Mouse (Mus musculus): ENCODE results near the gene H2al1d. TPM values are rescaled to one million over a fixed set of nuclear protein-coding genes. Genes with fewer than 3 reads are reported as not detected.
"Not testable (repeated sequence)": the region's sequence is repeated elsewhere in the genome, so short reads cannot be mapped to it uniquely, and the experiment has no call there.

Gene H2al1d
- polyA plus RNA-seq, 1 experiment from 2014 or later = not detected

DNA sequence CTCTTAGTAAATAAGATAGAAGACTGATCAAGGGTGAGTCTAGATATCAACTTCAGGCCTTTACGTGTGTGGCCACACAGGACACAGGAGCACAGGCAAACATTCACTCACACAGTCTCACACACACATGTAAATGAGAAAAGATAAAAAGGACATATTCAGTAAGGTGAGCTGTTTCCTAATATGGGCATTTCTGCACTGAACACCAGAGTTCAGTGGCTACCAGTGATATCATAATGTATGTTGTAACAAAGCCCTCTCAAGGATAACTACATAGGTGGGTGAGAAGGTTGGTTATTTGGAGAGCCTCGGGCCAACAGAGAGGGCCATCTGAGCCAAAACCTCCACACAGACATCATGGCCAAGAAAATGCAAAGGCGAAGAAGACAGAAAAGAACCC lies 3.0 kb downstream of the H2al1d start, which contains the start of gene H2al1e:
H2al1e (plus strand) TSS at position 301 of the 400 bp plus-strand sequence.
- not testable (repeated sequence) for H3K27ac ChIP-seq (replicated peaks); H3K4me3 ChIP-seq (replicated peaks); ATAC-seq (ENCODE audit: low FRiP score); H3K9me3 ChIP-seq (replicated peaks); H3K4me1 ChIP-seq; H3K36me3 ChIP-seq; H3K27me3 ChIP-seq (replicated peaks); H3K9ac ChIP-seq (replicated peaks); H3K4me2 ChIP-seq
- no CpG with 5 or more reads among the region's 3 CpGs for WGBS

DNA sequence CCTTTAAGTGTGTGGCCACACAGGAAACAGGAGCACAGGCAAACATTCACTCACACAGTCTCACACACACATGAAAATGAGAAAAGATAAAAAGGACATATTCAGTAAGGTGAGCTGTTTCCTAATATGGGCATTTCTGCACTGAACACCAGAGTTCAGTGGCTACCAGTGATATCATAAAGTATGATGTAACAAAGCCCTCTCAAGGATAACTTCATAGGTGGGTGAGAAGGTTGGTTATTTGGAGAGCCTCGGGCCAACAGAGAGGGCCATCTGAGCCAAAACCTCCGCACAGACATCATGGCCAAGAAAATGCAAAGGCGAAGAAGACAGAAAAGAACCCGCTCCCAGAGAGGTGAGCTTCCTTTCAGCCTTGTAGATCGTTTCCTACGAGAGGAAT lies 6.2 kb downstream of the H2al1d start, which contains the start of gene H2al1f:
H2al1f (plus strand) TSS at position 301 of the 400 bp plus-strand sequence.
- H3K27me3 ChIP-seq (replicated peaks); H3K36me3 ChIP-seq; H3K9me3 ChIP-seq (replicated peaks); ATAC-seq (ENCODE audit: low FRiP score); H3K4me2 ChIP-seq; H3K9ac ChIP-seq (replicated peaks); H3K4me3 ChIP-seq (replicated peaks); H3K27ac ChIP-seq (replicated peaks); H3K4me1 ChIP-seq: not testable (repeated sequence)
- no CpG with 5 or more reads among the region's 6 CpGs for WGBS

DNA sequence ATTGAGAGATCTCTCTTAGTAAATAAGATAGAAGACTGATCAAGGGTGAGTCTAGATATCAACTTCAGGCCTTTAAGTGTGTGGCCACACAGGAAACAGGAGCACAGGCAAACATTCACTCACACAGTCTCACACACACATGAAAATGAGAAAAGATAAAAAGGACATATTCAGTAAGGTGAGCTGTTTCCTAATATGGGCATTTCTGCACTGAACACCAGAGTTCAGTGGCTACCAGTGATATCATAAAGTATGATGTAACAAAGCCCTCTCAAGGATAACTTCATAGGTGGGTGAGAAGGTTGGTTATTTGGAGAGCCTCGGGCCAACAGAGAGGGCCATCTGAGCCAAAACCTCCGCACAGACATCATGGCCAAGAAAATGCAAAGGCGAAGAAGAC lies 9.3 kb downstream of the H2al1d start, which contains the start of gene H2al1g:
H2al1g (plus strand) TSS at position 301 of the 400 bp plus-strand sequence.
- not testable (repeated sequence) for H3K4me2 ChIP-seq; H3K4me1 ChIP-seq; H3K36me3 ChIP-seq; H3K27me3 ChIP-seq (replicated peaks); H3K9ac ChIP-seq (replicated peaks); H3K27ac ChIP-seq (replicated peaks); H3K9me3 ChIP-seq (replicated peaks); ATAC-seq (ENCODE audit: low FRiP score); H3K4me3 ChIP-seq (replicated peaks)
- no CpG with 5 or more reads among the region's 3 CpGs for WGBS

DNA sequence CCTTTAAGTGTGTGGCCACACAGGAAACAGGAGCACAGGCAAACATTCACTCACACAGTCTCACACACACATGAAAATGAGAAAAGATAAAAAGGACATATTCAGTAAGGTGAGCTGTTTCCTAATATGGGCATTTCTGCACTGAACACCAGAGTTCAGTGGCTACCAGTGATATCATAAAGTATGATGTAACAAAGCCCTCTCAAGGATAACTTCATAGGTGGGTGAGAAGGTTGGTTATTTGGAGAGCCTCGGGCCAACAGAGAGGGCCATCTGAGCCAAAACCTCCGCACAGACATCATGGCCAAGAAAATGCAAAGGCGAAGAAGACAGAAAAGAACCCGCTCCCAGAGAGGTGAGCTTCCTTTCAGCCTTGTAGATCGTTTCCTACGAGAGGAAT lies 12.6 kb downstream of the H2al1d start, which contains the start of gene H2al1h:
H2al1h (plus strand) TSS at position 301 of the 400 bp plus-strand sequence.
- ATAC-seq (ENCODE audit: low FRiP score); H3K27ac ChIP-seq (replicated peaks); H3K4me1 ChIP-seq; H3K27me3 ChIP-seq (replicated peaks); H3K9me3 ChIP-seq (replicated peaks); H3K4me2 ChIP-seq; H3K9ac ChIP-seq (replicated peaks); H3K36me3 ChIP-seq; H3K4me3 ChIP-seq (replicated peaks): not testable (repeated sequence)
- no CpG with 5 or more reads among the region's 6 CpGs for WGBS

DNA sequence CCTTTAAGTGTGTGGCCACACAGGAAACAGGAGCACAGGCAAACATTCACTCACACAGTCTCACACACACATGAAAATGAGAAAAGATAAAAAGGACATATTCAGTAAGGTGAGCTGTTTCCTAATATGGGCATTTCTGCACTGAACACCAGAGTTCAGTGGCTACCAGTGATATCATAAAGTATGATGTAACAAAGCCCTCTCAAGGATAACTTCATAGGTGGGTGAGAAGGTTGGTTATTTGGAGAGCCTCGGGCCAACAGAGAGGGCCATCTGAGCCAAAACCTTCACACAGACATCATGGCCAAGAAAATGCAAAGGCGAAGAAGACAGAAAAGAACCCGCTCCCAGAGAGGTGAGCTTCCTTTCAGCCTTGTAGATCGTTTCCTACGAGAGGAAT lies 15.7 kb downstream of the H2al1d start, which contains the start of gene H2al1i:
H2al1i (plus strand) TSS at position 301 of the 400 bp plus-strand sequence.
- H3K36me3 ChIP-seq; H3K4me3 ChIP-seq (replicated peaks); H3K27ac ChIP-seq (replicated peaks); ATAC-seq (ENCODE audit: low FRiP score); H3K9ac ChIP-seq (replicated peaks); H3K27me3 ChIP-seq (replicated peaks); H3K4me1 ChIP-seq; H3K9me3 ChIP-seq (replicated peaks); H3K4me2 ChIP-seq: not testable (repeated sequence)
- WGBS = 86% methylated on average over 2 of the region's 5 CpGs

DNA sequence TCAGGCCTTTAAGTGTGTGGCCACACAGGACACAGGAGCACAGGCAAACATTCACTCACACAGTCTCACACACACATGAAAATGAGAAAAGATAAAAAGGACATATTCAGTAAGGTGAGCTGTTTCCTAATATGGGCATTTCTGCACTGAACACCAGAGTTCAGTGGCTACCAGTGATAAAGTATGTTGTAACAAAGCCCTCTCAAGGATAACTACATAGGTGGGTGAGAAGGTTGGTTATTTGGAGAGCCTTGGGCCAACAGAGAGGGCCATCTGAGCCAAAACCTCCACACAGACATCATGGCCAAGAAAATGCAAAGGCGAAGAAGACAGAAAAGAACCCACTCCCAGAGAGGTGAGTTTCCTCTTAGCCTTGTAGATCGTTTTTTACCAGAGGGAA lies 18.9 kb downstream of the H2al1d start, which contains the start of gene H2al1j:
H2al1j (plus strand) TSS at position 301 of the 400 bp plus-strand sequence.
- WGBS = 92% methylated on average over 2 of the region's 2 CpGs
- ATAC-seq (ENCODE audit: low FRiP score) = not testable (repeated sequence)

DNA sequence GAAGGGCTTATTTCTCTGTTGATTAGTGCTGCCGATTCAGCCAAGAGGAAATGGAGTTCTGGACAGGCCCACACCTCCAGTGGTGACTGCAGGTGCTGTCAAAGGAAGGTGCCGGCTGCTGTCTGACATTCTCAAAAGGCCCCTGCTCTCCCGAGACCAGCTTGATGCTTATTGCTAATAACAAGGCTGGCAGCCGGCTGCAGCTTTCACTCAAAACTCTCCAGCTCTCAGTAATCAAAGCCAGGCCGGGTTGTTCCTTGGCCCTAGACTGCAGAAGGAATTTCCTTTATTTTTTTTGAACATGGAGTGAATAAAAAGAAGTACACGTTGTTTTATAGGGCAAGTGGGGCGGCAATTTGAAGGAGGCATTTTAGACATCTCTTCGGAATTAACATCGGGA lies 37.1 kb downstream of the H2al1d start:
- Histone ChIP-seq H3K27ac (replicated peaks) (no peak overlapping the region), H3K4me2 (no peak overlapping the region), H3K27me3 (replicated peaks) (no peaks in the 10 kb centered on the region; the same call in 1 of the 2 replicates), H3K9me3 (replicated peaks) (no peaks in the 10 kb centered on the region), H3K36me3 (no peaks in the 10 kb centered on the region), H3K4me3 (replicated peaks) (no peak overlapping the region), H3K9ac (replicated peaks) (no peak overlapping the region), H3K4me1 (no peaks in the 10 kb centered on the region)
- 56% methylated on average over 9 of the region's 9 CpGs for WGBS
- no peak for ATAC-seq (ENCODE audit: low FRiP score)

More for the DNA sequence above, 18.9 kb downstream of the H2al1d start, which contains the start of gene H2al1j:
- H3K4me3 ChIP-seq (replicated peaks); H3K4me2 ChIP-seq; H3K9me3 ChIP-seq (replicated peaks); H3K27me3 ChIP-seq (replicated peaks); H3K9ac ChIP-seq (replicated peaks); H3K36me3 ChIP-seq; H3K4me1 ChIP-seq; H3K27ac ChIP-seq (replicated peaks): not testable (repeated sequence)

DNA sequence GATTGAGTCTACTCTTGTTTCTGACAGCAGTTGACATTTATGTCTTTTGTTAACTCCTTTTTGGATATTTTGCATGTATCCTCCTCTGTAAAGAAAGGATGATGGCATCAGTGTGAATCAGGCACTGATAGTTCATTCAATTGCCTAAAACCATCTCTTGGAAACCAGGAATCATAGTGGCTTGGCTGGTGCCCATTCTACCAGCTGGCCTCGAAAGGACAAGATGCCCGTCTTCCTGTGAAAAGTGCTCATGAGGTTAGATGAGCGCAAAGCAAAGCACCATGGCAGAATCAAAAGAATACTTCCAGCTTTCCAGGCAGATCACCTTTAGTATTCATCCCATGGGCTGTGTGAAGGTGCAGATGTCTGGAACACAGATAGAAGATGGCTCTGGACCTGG lies 38.1 kb downstream of the H2al1d start:
- 91% methylated on average over 3 of the region's 3 CpGs for WGBS
- Histone ChIP-seq H3K4me2 (no peak overlapping the region), H3K4me1 (no peaks in the 10 kb centered on the region), H3K9ac (replicated peaks) (no peak overlapping the region), H3K4me3 (replicated peaks) (no peak overlapping the region), H3K36me3 (no peaks in the 10 kb centered on the region), H3K27ac (replicated peaks) (no peak overlapping the region), H3K27me3 (replicated peaks) (no peaks in the 10 kb centered on the region; the same call in 1 of the 2 replicates), H3K9me3 (replicated peaks) (no peaks in the 10 kb centered on the region)
- ATAC-seq (ENCODE audit: low FRiP score) = no peak

Other genes starting within 250 kb of the H2al1d start
- not detected in 2 replicates for gene H2al1a, start 9.6 kb upstream of the H2al1d start, polyA plus RNA-seq (2015; fragmentation: Nextera tagmentation; extraction: Ambion mirVana)
- not detected in 2 replicates for gene H2al1b, start 6.4 kb upstream of the H2al1d start, polyA plus RNA-seq (2015; fragmentation: Nextera tagmentation; extraction: Ambion mirVana)
- not detected in 2 replicates for gene H2al1c, start 3.2 kb upstream of the H2al1d start, polyA plus RNA-seq (2015; fragmentation: Nextera tagmentation; extraction: Ambion mirVana)
- not detected in 2 replicates for gene H2al1e, start 3.1 kb downstream of the H2al1d start, polyA plus RNA-seq (2015; fragmentation: Nextera tagmentation; extraction: Ambion mirVana)
- not detected in 2 replicates for gene H2al1f, start 6.3 kb downstream of the H2al1d start, polyA plus RNA-seq (2015; fragmentation: Nextera tagmentation; extraction: Ambion mirVana)
- not detected in 2 replicates for gene H2al1g, start 9.4 kb downstream of the H2al1d start, polyA plus RNA-seq (2015; fragmentation: Nextera tagmentation; extraction: Ambion mirVana)
- gene H2al1h, start 12.7 kb downstream of the H2al1d start, polyA plus RNA-seq (2015; fragmentation: Nextera tagmentation; extraction: Ambion mirVana) = not detected in 2 replicates
- not detected in 2 replicates for gene H2al1i, start 15.8 kb downstream of the H2al1d start, polyA plus RNA-seq (2015; fragmentation: Nextera tagmentation; extraction: Ambion mirVana)
- gene H2al1j, start 19.0 kb downstream of the H2al1d start, polyA plus RNA-seq (2015; fragmentation: Nextera tagmentation; extraction: Ambion mirVana) = not detected in 2 replicates